Mouse (Mus musculus): Measurements from ENCODE around the gene Cltc.
"Not testable (repeated sequence)": the region's sequence is repeated elsewhere in the genome, so short reads cannot be mapped to it uniquely, and the experiment has no call there.

Gene Cltc

GRCm38 (mm10) chr11:86757480-86758371, at the start of gene Cltc:
Gene Cltc (minus strand): TSS chr11:86757565.
- DNase-seq (ENCODE audit: low read depth, low spot score), result peak; percentile 100

DNA sequence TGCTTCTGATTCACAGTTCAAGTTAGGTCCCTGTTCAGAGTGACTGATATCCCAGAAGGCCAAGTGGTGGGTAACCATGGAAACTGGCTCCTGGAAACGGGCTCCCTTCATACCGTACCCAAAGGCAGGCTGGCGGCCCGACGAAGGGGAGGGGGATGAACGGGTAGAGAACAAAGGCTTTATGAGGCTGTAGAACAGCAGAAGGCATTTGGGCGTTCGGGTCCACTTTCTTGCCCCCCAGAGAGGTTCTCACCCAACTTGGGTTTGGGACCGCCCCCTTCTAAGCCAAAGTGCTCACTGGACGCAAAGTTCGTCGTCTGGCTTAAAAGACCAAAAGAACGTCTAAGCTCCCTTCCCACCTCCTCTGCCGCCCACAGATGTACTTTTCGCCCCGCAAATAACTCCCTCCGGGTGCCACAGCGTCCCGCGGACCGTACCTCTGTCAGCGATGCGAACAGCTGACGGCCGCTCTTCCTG, 49.7 kb upstream of the Cltc start:
- peak; percentile 12 for DNase-seq (ENCODE audit: low read depth, low spot score)

DNA sequence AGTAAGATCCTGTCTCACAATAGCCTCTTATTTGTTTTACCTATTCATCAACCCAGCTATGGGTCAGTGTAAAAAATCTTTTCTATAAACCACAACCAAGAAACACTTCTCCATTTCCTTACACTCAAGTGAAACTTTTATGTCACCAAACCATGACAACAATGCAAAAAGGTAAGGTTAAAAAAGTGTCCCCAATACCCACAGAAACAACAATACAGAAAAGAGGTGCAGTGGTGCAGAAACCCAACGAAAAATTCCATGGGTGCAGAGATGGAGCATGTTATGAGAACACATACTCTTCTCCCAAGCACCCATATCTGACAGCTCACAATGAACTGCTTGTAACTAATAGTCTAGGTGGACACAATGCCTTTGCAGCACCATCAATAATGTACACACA, 36.8 kb upstream of the Cltc start:
- DNase-seq (ENCODE audit: low read depth, low spot score), result no peak

DNA sequence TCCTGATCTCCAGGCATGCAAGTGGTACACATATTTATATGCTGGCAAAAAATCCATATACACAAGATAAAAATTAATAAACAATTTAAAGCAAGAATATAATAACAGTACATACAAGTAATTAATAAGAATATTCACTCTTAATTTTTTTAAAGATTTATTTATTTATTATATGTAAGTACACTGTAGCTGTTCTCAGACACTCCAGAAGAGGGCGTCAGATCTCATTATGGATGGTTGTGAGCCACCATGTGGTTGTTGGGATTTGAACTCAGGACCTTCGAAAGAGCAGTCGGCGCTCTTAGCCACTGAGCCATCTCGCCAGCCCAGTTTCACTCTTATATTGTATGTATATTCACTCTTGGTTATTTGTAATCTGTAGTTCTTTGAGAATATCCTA, 30.1 kb upstream of the Cltc start:
- not testable (repeated sequence) for DNase-seq (ENCODE audit: low read depth, low spot score)

- DNase-seq (ENCODE audit: low read depth, low spot score), result no peak
These were observed 28.4 kb upstream of the Cltc start for GRCm38 (mm10) chr11:86785767-86786166.

DNA sequence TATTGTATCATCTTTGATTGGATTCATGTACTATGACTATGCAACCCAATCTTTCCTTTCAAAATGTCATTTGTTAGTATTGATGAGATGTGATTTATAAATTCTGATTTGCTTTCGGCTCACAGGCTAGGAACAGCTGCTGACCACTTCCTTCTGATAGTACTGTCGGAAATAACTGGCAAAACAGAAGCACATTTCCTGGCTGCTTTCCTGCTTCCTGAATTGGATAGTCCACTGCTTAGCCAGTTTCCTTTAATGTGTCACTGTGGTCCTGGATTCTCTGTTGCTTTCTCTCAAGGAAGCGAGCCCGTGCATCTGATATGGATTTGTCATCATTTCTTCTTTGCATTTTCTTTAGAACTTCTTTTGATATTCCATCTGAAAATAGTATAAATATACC, 12.5 kb upstream of the Cltc start:
- DNase-seq (ENCODE audit: low read depth, low spot score), result no peak

- DNase-seq (ENCODE audit: low read depth, low spot score), result no peak
These were observed 7.1 kb upstream of the Cltc start for GRCm38 (mm10) chr11:86764501-86764900.

DNA sequence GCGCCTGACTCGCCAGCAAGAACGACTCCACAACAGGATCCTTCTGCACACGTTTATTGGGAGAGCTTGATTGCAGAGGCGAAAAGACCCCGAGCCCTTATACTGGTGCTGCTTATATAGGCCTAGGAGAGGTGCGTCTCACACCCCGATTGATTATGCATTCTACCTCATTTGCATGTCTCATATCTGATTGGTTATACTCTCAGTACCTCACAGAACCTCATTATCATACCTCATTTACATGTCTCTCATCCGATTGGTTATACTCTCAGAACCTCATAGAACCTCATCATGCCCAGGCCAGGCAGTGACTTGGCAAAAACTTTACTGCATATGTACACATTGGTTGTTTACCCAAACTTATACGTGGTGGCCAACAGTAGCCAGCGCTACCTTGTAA, 5.8 kb upstream of the Cltc start:
- DNase-seq (ENCODE audit: low read depth, low spot score), result not testable (repeated sequence)

DNA sequence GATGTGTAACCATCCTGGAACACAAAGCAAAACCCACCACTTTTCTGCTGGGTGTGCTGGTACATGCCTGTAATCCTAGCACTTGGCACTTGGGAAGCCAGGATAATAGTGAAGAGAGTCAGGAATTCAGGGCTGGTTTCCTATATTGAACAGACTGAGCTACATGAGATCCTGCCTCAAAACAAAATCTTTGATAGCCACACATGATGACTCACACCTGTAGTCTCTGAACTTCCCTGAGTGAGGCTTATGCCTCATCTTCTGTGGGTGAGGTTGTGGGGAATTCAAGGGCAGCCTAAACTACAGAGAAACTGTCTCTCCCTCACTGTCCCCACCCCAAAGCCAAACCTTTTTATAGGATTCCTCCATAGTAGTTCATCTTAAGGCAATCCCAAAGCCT, 3.0 kb upstream of the Cltc start:
- no peak for DNase-seq (ENCODE audit: low read depth, low spot score)

DNA sequence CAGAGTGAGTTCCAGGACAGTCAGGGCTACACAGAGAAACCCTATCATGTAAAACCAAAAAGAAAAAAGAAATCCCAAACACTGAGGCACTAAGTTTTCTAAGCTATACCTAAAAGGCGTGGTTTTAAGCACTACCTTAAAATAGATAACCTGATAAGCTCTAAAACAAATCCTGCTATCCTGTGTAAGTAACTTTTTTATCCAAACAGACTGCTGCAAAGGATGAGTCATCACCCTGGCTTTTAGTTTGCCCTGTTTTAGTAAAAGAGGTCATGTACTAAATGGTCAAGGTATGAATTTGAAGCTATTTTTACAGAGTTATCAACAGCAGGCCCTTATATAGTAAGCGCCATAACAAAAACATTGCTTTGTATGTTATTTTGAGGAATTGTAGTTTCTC, 2.5 kb upstream of the Cltc start:
- DNase-seq (ENCODE audit: low read depth, low spot score), result no peak

GRCm38 (mm10) chr11:86759226-86759625, 1.9 kb upstream of the Cltc start:
- DNase-seq (ENCODE audit: low read depth, low spot score), result no peak

DNA sequence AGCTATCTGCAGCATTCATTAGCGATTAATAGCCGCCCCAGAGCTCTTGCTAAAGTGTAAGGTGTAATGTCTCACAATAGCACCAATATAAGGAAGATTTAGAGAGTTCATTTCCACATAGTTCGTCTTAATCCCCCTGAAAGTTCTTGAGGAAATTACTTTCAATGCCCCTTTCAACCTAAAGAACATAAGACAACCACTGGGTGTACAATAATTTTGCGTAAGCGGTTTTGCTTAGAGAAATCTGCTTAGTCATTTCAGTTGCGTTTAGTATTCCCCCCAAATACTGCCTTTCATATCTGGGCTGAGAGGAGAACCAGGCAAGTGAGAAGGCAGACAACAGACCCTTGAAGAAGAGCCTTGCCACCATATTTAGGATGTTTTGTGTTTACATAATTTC, 1.2 kb upstream of the Cltc start:
- DNase-seq (ENCODE audit: low read depth, low spot score), result peak; percentile 42

DNA sequence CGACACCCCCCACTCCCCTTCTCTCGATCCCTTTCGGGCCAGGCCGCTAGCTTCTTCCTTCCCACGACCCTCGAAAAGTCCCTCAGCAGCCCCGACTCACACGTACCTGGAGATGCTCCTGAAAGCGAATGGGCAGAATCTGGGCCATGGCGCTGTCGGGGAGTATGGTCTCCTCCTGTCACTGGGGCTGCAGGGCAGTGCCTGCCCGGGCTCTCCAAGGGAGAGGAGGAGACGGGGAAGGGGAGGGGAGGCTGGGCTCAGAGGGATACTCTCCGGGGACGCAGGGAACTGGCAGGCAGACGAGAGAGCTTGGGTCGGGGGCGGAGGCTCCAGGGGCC, 254 bp downstream of the Cltc start:
- DNase-seq (ENCODE audit: low read depth, low spot score), result no peak

GRCm38 (mm10) chr11:86756156-86757141, 916 bp downstream of the Cltc start:
- DNase-seq (ENCODE audit: low read depth, low spot score), result peak; percentile 56

DNA sequence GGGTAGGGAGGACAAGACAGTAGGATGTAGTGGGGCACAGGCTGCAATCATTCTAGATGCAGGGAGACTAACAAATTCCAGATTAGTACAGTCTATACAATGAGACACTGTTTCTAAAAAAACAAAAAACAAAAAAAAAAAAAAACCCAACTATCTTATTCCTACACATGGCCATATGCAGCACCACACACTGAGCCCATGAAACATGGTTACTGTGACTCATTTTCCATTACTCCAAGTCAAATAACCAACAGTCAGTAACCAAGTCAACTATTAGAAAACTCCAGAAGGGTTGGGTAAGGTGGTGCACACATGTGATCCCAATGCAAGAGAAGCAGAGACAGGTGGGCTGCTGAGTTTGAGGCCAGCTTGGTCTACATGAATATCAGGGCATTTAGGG, 5.0 kb downstream of the Cltc start:
- DNase-seq (ENCODE audit: low read depth, low spot score), result no peak

DNA sequence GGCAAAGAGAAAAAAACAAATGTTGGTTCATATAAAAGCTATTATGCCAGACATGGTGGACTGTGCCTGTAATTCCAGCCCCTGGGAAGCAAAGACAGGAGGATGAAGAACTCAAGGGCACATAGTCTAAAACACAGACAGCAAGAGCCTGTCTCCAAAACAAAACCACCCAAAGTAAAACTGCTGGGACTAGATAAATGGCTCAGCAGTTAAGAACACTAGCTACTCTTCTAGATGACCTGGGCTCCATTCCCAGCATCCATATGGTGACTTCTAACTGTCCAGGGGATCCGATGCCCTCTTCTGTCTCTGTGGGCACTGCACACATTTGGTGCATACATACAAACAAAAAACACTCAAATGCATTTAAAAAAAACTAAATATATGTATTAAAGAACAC, 6.4 kb downstream of the Cltc start:
- DNase-seq (ENCODE audit: low read depth, low spot score), result no peak

DNA sequence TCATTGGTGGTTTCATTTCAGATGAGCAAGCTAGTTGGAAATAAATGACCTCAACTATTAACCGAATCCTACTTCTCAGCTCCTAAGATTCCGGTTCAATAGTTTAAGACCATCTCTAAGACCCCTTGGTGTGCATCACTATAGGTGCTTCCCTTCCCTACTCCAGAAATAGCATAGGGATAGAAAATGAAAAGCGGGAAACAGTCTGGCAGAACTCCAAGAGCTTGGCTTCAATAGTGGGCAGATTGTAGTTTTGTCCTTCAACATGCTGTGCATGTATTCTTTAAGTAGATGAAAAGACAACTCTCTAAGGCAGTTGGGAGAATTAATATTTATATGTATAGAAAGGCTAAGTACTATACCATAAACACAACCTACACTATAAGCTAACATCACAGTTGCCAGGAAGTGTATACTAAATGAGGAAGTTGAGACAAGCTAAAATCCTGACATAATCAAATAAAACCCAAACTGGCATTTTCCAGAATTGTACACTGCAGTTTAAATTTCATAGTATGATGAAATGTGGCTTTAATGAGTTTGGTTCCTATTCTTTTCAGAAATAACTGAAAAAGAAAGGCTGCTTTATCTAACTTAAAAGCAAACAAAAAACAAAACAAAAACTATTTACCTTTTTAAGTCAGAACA, 7.5 kb downstream of the Cltc start:
- DNase-seq (ENCODE audit: low read depth, low spot score), result no peak

- DNase-seq (ENCODE audit: low read depth, low spot score), result peak; percentile 33
These were observed 11.5 kb downstream of the Cltc start for GRCm38 (mm10) chr11:86745634-86746404.

- DNase-seq (ENCODE audit: low read depth, low spot score), result no peak
These were observed 14.8 kb downstream of the Cltc start for GRCm38 (mm10) chr11:86742605-86743004.

DNA sequence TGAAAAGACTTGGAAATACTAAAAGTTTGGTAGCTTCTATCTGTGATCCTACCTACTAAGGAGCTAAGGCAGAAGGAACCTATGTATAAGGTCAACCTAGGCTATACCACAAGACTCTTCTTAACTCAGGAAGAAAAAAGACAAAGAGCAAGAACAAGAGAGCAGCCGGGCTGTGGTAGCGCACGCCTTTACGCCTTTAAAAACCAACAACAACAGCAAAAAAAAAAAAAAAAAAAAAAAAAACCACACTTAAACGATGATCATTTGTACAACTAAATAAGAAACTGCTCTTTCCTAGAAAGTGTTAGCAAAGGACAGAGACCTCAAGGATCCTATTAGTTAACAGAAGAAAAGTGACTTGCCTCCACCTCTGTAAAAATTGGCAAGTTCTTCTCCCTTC, 15.9 kb downstream of the Cltc start:
- no peak for DNase-seq (ENCODE audit: low read depth, low spot score)

GRCm38 (mm10) chr11:86739470-86739869, 17.9 kb downstream of the Cltc start:
- no peak for DNase-seq (ENCODE audit: low read depth, low spot score)
